Mouse (Mus musculus) heart, embryonic 12.5 days (tissue): ENCODE measurements at regions not wholly inside any gene's neighbourhood (a gene's known extent, or its start where the extent isn't known, plus 50 kb on each side); places are given as distances from the start of the nearest gene placed in this dataset.
"Not testable (repeated sequence)": the region's sequence is repeated elsewhere in the genome, so short reads cannot be mapped to it uniquely, and the experiment has no call there.

Experiments used
- ATAC-seq: fragments of 200-750 bp; cut with Nextera tagmentation; 2 replicates; pipeline ENCODE4 v1.8.0; 2017; ENCODE audit warnings: moderate TSS enrichment, moderate library complexity; ENCODE audit not compliant: insufficient number of reproducible peaks, low FRiP score
- H3K27ac ChIP-seq: fragments of 300-500 bp; sonication (generic); 2 replicates; pipeline ENCODE4 v1.5.1; 2016; ENCODE audit warnings: mild to moderate bottlenecking, moderate library complexity; ENCODE audit not compliant: poor library complexity, severe bottlenecking
- H3K27me3 ChIP-seq: fragments of 300-500 bp; sonication (generic); replicated peaks from 2 replicates; pipeline ENCODE4 v1.6.1; 2016; ENCODE audit warnings: mild to moderate bottlenecking, moderate library complexity
- H3K36me3 ChIP-seq: fragments of 300-500 bp; sonication (generic); 2 replicates; pipeline ENCODE4 v1.6.1; 2016; ENCODE audit warnings: mild to moderate bottlenecking, moderate library complexity
- H3K4me1 ChIP-seq: fragments of 300-500 bp; sonication (generic); replicated peaks from 2 replicates; pipeline ENCODE4 v1.6.1; 2016; ENCODE audit warnings: mild to moderate bottlenecking
- H3K4me2 ChIP-seq: fragments of 300-500 bp; sonication (generic); 2 replicates; pipeline ENCODE4 v1.6.1; 2016; ENCODE audit warnings: mild to moderate bottlenecking, moderate library complexity
- H3K4me3 ChIP-seq: fragments of 300-500 bp; sonication (generic); 2 replicates; pipeline ENCODE4 v1.5.1; 2016; ENCODE audit warnings: mild to moderate bottlenecking
- H3K9ac ChIP-seq: fragments of 300-500 bp; sonication (generic); 2 replicates; pipeline ENCODE4 v1.6.1; 2016; ENCODE audit warnings: mild to moderate bottlenecking, moderate library complexity
- H3K9me3 ChIP-seq: fragments of 300-500 bp; sonication (generic); replicated peaks from 2 replicates; pipeline ENCODE4 v1.6.1; 2016; ENCODE audit warnings: mild to moderate bottlenecking, moderate library complexity
- WGBS: fragments of 180-500 bp; shearing (Covaris S2); methylation state at CpG from one replicate; pipeline ENCODE4 v1.1.7; 2016; 5-methylcytosine and 5-hydroxymethylcytosine counted together

- not testable (repeated sequence) for H3K9ac ChIP-seq, H3K9me3 ChIP-seq, H3K27me3 ChIP-seq, H3K27ac ChIP-seq, H3K4me3 ChIP-seq, H3K36me3 ChIP-seq, ATAC-seq, H3K4me2 ChIP-seq, H3K4me1 ChIP-seq
- WGBS, result 74% methylated on average over 5 of the region's 5 CpGs
These were observed 200.1 kb downstream of the Rab10 start for GRCm38 (mm10) chr12:3109671-3110070.

DNA sequence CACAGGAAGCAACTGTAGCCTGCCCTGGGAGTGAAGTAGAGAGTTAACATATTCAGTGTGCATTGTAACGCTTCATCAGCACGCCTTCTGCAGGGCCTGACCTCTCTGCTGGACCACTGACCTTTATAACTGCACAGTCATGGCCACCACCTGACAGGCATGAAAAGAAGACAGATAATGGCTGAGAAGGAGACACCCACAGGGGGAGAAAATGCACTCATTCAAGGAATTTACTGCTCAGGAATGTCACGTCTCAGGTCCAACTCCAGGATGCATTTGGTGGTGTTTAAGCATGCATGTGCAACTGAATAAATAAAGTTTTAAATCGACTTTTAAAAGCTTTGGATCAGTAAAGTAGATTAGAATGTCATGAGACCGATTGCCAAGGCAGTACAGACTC lies 207.8 kb downstream of the Rab10 start:
- H3K36me3 ChIP-seq, H3K9me3 ChIP-seq, H3K27ac ChIP-seq, H3K9ac ChIP-seq, ATAC-seq, H3K27me3 ChIP-seq, H3K4me3 ChIP-seq, H3K4me2 ChIP-seq, H3K4me1 ChIP-seq: not testable (repeated sequence)
- WGBS, result 58% methylated on average over 5 of the region's 5 CpGs

GRCm38 (mm10) chr12:3098175-3098574 lies 211.6 kb downstream of the Rab10 start:
- H3K4me2 ChIP-seq, ATAC-seq: not testable (repeated sequence)
- WGBS, result 25% methylated on average over 2 of the region's 2 CpGs

GRCm38 (mm10) chr12:3094509-3094908 lies 215.3 kb downstream of the Rab10 start:
- no peaks in the 10 kb centered on the region for H3K9me3 ChIP-seq
- ATAC-seq, result no peak
- H3K4me3 ChIP-seq, result no peak overlapping the region
- no peak overlapping the region for H3K27ac ChIP-seq
- H3K4me1 ChIP-seq, result no peaks in the 10 kb centered on the region
- no peak overlapping the region for H3K4me2 ChIP-seq
- H3K36me3 ChIP-seq, result no peaks in the 10 kb centered on the region
- H3K9ac ChIP-seq, result no peak overlapping the region
- WGBS, result 91% methylated on average over 5 of the region's 5 CpGs
- no peaks in the 10 kb centered on the region for H3K27me3 ChIP-seq

More at GRCm38 (mm10) chr12:3098175-3098574, 211.6 kb downstream of the Rab10 start:
- H3K27ac ChIP-seq, H3K4me3 ChIP-seq, H3K4me1 ChIP-seq, H3K27me3 ChIP-seq, H3K9ac ChIP-seq, H3K36me3 ChIP-seq, H3K9me3 ChIP-seq: not testable (repeated sequence)

DNA sequence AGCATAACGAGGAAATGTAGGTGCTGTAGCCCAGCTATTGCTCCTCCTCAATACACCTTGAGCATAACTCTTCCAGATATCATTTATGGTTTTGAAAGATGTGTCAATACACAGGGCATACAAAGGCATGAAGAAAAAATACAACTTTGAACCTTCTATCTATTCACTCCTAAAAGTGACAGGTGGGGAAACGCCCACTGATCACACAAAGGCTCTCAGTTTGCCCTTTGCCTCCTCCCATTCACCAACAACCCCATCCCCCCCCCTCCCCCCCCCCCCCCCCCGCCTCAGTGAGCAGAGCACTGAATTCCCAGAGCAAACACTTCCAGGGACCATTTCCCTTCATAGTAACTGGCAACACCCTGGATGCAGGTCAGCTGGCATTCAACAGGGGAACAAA lies 216.8 kb downstream of the Rab10 start:
- H3K27ac ChIP-seq, H3K27me3 ChIP-seq, H3K4me3 ChIP-seq, H3K9me3 ChIP-seq, ATAC-seq, H3K4me1 ChIP-seq, H3K36me3 ChIP-seq, H3K4me2 ChIP-seq, H3K9ac ChIP-seq: not testable (repeated sequence)
- WGBS, result 72% methylated on average over 2 of the region's 3 CpGs

DNA sequence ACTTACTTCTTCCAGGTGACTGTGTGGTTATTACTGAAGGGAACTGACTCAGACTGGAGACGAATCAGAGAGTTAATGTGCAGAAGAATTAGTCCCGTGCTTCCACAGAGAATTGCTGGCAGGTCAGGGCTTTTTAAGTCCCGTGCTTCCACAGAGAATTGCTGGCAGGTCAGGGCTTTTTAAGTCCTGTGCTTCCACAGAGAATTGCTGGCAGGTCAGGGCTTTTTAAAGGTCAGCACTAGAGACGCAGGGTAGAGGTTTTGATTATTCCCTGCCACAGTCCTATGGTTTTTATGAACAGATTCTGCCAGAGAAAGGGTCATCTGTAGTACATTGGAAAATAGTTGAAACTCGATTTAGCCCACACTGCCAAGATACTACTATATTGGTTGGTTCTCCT lies 260.2 kb downstream of the Rab10 start:
- not testable (repeated sequence) for ATAC-seq, H3K27ac ChIP-seq, H3K4me3 ChIP-seq, H3K9me3 ChIP-seq, H3K36me3 ChIP-seq, H3K9ac ChIP-seq, H3K27me3 ChIP-seq, H3K4me1 ChIP-seq, H3K4me2 ChIP-seq
- WGBS, result 58% methylated on average over 5 of the region's 5 CpGs

- not testable (repeated sequence) for H3K4me1 ChIP-seq, ATAC-seq, H3K27ac ChIP-seq, H3K27me3 ChIP-seq, H3K9ac ChIP-seq, H3K4me3 ChIP-seq, H3K36me3 ChIP-seq, H3K4me2 ChIP-seq
- H3K9me3 ChIP-seq, result peaks cover 55% of the 10 kb centered on the region
- WGBS, result 84% methylated on average over 16 of the region's 16 CpGs
These were observed 291.3 kb downstream of the Rab10 start for GRCm38 (mm10) chr12:3018446-3018845.

DNA sequence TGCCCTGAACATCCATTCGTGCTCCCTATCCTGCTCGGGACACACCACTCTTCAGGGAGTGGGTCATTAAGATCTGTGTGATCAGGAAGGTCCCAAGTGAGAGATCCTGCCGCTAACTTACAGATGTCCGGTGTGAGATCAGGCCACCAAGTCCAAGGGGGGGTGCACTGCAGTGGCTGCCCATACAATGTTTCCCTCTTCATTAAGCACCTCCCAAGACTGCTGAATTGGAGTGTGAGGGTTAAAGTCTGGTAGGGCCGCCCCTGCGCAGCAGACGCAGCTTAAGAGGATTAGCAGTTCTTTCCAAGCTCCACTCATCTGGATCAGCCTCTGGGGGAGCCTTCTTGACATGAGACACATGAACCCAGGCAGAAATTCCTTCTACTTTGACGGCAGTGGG lies 293.0 kb downstream of the Rab10 start:
- not testable (repeated sequence) for ATAC-seq, H3K4me2 ChIP-seq, H3K36me3 ChIP-seq, H3K4me3 ChIP-seq, H3K27me3 ChIP-seq, H3K27ac ChIP-seq, H3K9ac ChIP-seq, H3K4me1 ChIP-seq
- WGBS, result 81% methylated on average over 8 of the region's 8 CpGs
- H3K9me3 ChIP-seq, result peaks cover 62% of the 10 kb centered on the region
